Mouse (Mus musculus): ENCODE measurements around the gene Cpne8.
"Not testable (repeated sequence)": the region's sequence is repeated elsewhere in the genome, so short reads cannot be mapped to it uniquely, and the experiment has no call there.

Gene Cpne8

DNA sequence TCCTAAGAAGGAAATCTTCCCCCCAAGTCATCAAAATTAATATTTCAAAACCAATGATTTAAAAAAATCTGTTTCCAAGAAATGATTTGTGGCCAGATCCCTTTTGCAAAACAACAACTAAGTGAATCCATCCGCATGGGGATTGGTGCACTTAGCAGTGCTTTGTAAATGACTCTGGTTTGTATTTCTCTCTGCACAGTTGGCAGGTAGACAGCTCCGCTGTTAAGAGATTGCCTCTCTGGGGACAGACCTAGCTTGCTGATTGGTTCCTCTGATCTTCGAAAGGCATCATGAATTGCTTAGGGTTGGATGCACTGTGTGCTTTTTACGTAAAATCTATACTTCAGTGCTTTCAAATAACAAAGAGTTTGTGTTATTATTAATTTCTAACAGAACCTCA, 68.5 kb downstream of the Cpne8 start:
- not testable (repeated sequence) for DNase-seq (ENCODE audit: low spot score)

DNA sequence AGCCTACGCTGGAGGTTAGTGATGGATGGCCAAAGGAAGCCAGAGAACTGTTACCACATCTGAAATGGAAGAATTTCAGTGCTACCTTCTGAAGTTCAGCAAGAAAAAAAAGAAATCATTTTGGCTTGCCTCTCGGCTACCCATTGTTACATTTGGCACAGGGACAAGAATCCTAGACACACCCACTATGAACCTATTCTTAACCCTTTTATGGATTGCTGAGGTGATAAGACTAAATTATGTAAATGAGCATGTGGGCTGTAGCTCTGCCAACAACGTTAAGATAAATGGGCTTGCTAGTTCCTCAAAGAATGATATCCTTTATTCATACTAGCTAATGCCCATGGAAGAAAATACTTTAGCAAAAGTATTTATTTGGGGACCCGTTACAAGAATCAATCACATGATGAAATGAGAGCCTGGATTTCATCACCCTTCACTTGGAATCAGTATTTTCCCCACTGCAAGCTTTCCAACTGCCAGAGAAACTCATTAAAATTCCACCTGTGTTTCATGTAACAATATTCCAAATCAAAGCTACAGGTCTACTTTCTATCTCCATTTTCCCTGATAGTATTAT, 69.3 kb downstream of the Cpne8 start:
- DNase-seq (ENCODE audit: low spot score): no peak

DNA sequence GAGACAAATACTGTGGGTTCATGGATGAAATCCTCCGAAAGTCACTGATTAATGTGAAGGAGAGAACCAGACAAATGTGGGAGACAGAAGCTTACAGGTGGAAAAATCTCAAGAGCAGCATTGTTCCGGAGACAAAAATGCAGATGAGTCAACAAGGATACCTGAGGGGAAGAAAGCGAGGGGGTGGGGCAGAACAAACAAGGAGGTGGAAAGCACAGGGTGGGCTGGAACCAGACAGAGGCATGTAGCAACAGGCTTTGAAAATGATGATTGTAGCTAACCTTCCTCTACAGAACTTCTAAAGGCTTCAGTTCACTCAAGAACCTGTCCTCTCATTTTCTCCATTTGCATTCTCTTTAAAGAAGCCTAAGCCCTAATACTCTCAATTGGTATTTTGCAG, 70.9 kb downstream of the Cpne8 start:
- no peak for DNase-seq (ENCODE audit: low spot score)

DNA sequence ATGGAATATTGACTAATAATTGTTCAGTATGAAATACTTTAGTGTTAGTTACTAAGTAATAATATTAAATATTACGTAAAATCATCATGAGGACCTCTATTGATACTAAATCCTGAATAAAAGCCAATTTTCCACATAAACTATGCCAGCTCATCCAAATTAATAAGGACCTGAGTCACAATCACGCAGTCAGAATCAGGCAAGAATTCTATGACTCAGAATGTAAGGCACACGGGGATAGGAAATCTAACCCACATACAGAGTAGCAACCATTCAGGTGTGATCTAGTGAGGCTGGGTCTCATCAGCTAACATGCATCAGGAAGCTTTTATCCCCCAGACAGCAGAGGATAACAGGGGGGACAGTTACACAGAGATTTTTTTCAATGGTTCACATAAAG, 72.1 kb downstream of the Cpne8 start:
- DNase-seq (ENCODE audit: low spot score): no peak

DNA sequence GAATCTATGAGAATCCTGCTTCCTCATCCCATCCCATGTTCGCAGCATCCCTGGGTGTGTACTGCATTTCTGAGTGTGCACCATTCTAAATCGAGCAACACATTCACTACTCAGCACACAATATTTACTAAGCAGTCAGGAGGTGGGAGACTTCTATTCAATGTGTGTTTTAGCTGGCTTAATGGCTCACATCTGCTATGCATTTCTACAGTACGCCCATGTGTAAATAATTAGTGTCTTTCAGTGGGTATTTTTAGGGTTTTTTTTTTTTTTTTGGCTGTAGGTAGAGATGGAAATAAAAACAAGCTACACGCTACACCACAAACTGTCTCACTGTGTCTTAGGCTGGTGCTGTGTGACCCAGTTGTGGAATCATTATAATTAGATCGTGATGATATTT, 75.6 kb downstream of the Cpne8 start:
- no peak for DNase-seq (ENCODE audit: low spot score)

DNA sequence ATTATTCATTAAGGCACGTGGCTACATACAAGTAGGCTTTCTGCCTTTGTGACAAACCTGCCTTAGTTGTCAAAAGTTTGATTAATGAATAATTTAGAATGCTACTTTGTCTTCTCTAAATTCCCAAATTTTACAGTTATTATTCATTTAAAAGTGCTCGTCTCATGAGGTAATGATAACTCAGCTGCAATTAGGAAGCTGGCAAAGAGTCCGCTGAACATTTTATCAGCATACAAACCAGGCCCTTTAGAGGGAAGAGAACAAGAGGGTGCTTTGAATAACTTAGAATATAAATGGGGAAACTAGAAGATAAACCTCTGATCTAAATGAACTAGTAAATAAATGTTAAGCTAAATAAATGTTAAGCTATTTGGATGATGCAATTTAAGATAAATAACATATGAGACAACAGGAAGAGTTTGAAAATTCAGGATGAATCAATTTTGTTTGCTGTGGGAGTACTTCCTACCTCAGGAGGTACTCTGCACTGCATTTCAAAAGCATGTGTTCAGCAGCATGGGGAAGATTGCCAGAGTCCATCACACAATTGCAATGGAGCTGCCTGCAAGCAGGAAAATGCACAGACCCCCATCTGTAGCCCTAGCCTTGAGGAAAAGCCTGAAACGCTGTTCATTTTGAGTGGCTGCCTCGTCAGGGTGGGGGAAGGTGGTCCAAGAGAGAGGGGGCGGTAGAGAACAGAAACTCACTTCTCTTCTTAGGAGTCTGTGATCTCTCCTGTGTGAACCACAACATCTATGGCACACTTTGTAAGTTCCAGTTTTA, 81.3 kb downstream of the Cpne8 start:
- no peak for DNase-seq (ENCODE audit: low spot score)

DNA sequence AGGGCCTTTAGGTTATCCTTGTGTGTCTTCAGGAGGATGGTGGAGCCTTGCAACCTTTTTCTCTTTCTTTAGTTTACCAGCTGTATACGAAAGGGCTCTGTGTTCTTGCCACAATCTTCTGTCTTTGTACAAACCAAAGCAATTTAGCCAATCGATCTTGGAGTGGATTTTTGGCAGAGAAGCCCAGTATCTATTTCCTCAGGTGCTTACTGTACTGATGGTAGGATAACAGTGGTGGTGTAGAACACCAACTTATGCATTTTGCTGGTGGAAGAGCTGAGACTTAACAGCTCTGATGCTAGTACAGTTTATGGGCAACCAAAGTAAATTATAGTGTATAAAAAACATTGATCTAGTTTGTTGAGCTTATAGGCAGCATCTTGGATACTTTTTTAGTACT, 83.6 kb downstream of the Cpne8 start:
- no peak for DNase-seq (ENCODE audit: low spot score)

DNA sequence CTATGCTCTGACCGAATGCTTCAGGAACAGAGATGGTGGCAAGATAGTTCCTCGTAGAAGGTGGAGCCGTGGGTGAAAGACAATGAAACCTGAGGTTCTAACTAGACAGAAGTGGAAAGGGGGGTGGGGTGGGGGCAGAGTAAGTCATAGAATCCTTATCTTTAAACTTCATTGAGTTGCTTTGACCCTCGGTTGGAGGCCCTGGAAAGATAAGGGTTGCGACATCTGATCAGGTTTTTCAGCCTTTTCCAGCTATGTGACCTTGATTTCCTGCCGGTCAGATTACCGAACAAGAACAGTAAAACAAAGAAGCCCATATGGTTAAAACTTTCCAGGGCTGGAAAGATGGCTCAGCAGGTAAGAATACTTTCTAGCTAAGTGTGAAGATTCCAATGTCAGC, 89.6 kb downstream of the Cpne8 start:
- no peak for DNase-seq (ENCODE audit: low spot score)

DNA sequence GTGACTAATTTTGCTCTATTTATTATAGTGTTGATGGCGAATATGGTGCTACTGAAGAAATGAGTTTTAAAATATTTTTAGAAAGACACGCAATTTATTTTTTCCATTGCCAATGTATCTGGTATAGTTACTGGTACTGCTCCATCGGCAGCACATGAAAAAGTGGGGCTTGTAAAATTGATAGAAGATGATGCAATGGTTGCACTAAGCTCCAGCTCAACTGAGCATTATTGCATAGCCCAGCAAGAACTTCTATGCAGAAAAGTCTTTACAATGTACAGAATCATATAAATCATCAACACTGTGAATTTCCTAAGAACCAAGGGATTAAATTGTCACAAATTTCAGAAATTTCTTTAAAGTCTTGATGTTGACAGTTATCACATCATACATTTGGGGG, 101.8 kb downstream of the Cpne8 start:
- no peak for DNase-seq (ENCODE audit: low spot score)

DNA sequence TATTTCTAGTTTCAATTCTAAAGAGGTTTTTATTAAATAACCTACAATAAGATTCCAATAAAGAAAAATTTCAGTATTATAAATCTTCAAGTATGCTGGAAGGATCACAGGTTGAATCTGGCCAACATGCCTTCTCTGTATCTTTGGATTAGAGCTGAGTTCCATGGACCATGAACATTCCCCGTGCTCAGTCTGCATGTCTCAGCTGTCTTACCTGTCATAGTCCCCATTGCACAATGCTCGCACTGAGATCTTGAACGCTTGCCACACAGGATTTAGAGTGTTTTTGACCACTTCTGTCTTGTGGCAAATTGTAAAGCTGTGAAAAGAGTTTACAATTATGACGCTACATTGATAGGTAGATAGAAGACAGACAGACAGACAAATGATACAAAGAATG, 110.0 kb downstream of the Cpne8 start:
- DNase-seq (ENCODE audit: low spot score): no peak

DNA sequence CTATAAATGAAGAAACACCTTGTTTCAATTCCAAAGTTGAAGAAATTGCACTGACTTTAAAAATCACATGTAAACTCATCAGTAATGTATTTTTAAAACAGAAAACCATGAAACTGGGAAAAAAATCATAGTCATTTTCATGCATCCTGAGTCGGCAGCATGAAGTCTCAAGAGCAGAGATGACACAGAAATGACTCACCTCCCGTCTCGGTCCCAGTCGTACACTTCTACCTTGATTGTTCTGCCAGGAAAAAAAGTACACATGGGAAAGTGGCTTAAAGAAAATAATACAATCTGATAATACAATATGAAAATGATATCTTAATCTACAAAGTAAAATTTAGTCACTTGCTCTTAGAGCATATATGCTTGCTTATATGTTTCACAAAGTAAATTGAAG, 111.2 kb downstream of the Cpne8 start:
- DNase-seq (ENCODE audit: low spot score): no peak

DNA sequence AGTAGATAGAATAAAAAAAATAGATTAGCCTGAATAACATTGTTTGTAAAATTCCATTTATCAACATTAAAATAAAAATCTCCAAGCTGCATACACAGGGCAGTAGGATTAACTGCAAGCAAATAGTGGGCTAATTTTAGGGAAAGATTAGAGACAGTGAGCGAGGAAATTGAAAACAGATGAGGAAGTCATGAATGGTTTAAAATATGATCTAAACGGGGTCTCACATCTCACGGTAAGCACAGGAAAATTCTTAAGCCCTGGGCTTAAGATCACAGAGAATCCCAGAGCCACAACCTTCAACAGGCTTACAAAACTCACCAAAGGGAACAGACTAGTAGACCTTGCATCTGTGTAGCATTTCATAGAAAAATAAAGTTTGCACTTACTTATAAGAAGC, 115.2 kb downstream of the Cpne8 start:
- no peak for DNase-seq (ENCODE audit: low spot score)

DNA sequence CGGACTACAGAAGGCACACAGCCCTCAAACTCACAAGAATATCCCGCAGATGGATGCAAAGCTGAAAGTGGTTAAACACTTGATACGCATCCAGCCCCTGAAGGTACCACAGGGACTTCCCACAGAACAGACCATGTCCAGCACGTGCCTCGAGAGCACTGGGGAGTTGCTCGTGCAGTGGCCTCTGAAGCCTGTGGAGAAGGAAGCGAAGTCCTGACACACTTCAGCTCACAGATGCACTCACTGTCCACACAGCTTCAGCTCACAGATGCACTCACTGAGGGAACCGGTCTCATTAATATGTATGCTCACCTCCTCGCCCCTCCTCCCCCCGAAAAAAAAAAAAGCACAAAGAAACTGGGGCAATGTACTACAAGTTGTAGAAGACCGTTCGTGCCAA, 117.6 kb downstream of the Cpne8 start:
- no peak for DNase-seq (ENCODE audit: low spot score)

DNA sequence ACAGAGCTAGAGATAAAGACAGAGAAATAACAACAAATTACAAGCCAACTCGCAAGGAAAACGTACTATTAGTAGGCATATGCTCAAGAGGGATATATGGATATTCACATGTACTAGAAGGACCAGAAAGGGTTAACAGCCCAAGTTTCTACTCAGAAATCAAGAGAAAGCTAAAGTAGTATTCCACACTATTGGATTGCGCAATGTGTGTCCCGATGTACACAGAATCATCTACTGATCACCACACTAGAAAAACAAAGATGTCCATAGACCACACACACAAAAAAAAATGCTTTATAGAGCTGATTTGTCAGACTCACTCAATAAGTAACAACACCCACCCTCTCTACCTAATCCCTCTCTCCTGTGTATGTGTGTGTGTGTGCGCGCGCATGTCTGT, 130.6 kb downstream of the Cpne8 start:
- no peak for DNase-seq (ENCODE audit: low spot score)

DNA sequence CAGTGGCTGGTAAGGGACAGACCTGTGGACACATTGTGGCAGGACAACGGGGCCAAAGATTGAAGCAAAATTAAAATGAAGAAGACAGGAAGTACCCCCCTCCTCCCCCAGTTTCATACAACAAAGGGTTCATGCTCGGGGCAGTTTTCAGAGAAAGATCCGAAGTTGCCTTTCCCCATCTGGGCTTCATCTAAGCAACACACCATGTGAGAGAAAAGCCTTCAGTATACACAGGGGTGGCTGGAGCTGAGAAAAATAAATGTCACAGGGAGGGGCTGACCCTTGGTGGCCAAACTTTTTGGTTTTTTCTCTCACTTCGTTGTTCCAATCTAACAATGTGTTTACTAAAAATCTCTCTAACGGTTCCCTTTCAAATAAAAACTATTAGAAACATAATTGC, 135.8 kb downstream of the Cpne8 start:
- DNase-seq (ENCODE audit: low spot score): no peak

DNA sequence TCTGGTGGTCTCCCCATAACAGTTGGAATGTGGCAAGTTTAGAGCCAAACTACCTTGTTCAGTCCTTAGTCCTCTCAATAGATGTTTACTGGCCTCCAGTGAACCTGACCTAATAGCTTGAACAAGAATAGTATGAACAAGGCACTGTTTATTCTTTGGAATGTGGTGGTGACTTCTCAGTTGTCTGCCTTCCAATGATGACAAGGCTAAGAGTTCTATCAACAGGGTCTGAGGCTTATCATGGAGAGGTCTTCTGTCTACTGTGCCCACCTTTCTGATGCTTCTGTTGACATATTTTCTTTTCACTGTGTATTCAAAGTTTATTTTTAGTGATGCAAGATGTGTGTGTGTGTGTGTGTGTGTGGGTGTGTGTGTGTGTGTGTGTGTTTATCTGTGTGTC, 137.1 kb downstream of the Cpne8 start:
- no peak for DNase-seq (ENCODE audit: low spot score)

DNA sequence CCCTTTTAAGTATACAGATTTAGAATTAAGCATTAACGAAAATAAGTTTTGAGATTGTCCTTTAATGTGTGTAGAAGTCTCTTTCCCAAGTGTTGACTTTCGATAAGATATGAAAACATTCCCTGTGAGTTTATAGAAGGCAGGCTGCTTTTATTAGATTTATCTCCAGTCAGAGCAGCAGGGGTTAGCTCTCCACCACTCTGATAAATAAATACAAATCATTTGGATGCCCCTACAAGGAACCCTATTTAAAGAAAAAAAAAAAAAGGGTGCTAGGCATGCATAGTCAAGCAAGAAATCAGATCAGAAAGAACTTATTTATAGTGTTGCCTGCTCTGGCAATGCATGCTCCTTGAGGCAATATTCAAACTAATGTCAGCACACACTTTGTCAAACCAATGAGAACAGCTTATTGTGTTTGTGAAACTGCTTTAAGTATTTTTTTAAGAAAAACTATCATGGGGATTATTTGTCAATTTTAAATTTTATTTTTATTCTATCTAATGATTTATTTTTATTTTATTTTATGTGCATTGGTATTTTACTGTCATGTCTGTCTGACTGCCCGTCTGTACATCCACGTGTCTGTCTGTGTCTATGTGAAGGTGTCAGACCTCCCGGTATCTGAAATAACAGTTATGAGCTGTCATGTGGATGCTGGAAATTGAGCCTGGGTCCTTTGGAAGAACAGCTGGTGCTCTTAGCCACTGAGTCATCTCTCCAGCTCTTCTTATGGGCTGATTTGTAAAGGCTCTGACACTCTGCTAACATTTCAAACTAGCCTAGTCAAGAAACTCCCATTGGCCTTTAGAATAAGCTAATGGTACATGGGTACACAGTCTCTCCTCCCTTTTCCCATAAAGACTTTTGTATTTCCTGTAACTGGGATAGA, 142.7 kb downstream of the Cpne8 start:
- DNase-seq (ENCODE audit: low spot score): no peak

DNA sequence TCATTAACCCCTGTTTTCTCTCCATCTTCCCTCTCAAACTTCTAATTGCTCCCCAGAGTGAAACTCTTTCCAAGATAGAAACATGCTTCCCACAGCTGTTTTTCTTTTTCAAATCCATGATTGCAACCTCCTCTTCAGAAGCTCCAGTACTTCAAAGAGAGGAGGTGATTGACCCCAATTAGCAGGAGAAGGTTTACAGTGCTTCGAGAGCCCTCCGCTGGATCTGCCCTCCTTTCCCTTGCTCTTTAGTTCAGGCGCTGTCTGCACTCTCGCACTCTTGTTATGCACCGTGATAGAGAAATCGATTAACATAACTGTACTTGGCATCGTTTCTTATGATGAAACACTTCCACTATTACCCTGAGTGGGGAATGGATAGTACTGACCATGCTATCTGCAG, 143.5 kb downstream of the Cpne8 start:
- DNase-seq (ENCODE audit: low spot score): no peak

DNA sequence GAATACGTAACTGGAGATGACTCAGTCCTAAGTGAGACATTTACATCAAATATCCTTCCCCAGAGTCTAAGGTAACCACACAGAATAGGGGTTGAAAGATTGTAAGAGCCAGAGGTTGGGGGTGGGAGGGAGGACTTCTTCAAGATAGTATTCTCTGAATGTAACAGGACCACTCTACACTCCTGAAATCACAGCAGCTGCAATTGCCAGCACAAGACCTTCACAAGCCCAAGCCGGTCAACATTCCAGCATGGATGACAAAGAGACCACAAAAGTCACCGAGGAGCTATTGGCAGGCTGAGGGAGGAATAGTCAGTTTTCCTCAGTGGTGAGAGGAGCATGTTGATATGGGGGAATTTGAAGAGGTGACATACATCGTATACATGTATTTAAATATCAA, 166.5 kb downstream of the Cpne8 start:
- no peak for DNase-seq (ENCODE audit: low spot score)

DNA sequence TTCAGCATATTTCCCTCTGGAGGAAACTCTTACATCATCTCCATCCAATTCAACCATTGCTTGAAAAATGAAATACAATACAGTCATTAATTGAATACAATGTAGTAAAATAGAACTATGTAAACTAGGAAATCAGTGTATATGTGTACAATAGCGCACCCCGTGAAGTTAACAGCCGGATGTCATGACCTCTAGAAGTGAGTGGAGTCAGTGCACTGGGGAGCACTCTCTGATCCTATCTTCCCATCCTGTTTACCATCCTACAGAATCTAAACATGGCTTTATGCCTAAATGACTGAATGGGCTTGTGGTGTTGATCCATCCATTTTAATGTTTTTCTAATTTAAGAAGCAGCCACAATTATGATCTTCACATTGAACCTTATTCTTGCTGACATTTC, 182.2 kb downstream of the Cpne8 start:
- no peak for DNase-seq (ENCODE audit: low spot score)

DNA sequence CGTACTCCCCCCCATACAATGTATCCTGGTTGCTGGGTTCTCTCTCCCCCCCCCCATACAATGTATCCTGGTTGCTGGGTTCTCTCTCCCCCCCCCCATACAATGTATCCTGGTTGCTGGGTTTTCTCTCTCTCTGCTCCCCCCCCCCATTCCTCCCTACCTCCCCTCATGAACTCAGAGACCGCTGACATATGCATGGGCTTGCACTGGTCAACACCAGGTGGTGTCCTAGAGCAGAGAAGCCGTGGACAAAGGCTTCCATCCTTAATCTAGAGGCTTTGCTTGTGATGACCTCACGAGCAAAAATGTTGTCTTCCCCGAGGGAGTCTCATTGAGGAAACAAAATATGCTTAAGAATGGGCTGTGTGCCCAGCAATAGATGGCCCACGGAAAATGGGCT, 187.7 kb downstream of the Cpne8 start:
- DNase-seq (ENCODE audit: low spot score): no peak

DNA sequence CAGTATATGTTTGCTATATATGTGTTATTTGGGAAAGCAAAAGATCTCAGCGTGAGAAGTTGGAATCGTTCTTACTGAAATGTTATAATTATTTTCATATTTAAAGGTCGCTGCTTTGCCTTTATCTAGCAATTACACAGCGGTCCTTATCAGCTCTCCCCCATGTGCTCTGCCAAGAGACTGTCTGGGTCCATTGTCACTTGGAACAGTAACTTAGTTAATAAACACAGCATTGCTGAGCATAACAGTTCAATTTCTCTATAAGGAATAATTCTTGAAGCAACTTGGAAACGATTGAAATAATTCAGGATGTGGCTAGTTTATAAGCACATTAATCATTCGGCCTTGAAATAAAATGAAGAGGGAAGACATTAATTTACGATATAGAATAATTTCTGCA, 189.0 kb downstream of the Cpne8 start:
- DNase-seq (ENCODE audit: low spot score): no peak

DNA sequence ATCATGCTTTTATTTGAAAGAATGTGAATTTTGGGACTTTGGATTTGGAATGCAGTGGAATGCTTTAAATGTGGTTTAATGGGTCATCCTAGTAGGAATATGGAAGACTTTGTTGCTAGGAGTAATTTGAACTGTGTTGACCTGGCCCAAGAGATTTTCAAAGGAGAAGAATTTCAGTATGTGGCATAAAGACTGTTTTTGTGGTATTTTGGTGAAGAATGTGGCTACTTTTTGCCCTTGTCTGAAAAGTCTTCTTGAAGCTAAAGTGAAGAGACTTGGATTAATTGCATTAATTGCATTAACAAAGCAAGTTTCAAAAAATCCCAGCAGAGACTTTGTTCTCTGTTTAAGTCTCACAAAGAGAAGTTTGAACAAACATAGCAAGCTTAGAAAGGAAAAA, 208.7 kb downstream of the Cpne8 start:
- not testable (repeated sequence) for DNase-seq (ENCODE audit: low spot score)

Data from ovary, postnatal 10 days (tissue).